Mouse (Mus musculus) cerebellum, adult (tissue): ENCODE results near the gene Ppp1r14c.
"Not testable (repeated sequence)": the region's sequence is repeated elsewhere in the genome, so short reads cannot be mapped to it uniquely, and the experiment has no call there.

Source experiments
- ATAC-seq: cut with Nextera tagmentation; 2 replicates; pipeline ENCODE4 v1.9.2; 2017; ENCODE audit warnings: mild to moderate bottlenecking, moderate library complexity, mixed read lengths; ENCODE audit not compliant: insufficient number of reproducible peaks, low FRiP score, low TSS enrichment

Ppp1r14c gene

DNA sequence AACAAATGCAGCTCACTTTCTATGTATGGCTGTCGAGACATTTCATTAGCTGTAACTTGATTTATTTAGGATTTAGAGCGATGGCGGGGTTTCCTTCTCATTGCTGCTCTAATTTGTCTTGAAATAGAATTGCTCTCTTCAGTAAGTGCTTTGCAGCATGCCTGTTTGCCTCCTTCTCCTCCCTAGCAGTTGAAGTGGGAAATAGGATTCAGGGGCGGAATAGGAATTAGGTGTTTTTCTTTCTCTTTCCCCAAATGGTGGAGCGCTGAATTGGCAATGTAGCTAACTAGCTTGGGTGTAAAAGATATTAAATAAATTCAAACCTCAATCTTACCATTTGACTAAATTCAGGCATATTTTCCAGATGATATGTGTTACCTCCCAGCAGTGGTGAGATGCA is 32.2 kb downstream of the Ppp1r14c start:
- ATAC-seq, result no peak

DNA sequence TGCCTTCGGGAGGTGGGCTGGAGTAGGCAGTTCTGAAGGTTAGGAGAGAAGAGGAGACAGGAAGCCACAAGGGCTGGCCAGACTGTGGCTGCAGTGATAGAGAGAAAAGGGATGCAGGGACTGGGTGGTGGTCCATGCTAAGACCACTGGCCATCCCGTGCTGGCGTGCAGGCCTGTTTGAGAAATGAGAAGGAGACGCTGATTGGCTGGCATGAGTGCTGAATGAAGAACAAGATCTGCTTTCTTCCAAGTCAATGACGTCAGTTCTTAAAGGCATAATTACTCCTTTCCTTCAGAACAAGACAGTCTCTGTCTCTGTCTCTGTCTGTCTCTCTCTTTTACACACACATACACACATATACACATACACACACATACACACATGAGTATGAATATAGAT is 36.4 kb downstream of the Ppp1r14c start:
- no peak for ATAC-seq

DNA sequence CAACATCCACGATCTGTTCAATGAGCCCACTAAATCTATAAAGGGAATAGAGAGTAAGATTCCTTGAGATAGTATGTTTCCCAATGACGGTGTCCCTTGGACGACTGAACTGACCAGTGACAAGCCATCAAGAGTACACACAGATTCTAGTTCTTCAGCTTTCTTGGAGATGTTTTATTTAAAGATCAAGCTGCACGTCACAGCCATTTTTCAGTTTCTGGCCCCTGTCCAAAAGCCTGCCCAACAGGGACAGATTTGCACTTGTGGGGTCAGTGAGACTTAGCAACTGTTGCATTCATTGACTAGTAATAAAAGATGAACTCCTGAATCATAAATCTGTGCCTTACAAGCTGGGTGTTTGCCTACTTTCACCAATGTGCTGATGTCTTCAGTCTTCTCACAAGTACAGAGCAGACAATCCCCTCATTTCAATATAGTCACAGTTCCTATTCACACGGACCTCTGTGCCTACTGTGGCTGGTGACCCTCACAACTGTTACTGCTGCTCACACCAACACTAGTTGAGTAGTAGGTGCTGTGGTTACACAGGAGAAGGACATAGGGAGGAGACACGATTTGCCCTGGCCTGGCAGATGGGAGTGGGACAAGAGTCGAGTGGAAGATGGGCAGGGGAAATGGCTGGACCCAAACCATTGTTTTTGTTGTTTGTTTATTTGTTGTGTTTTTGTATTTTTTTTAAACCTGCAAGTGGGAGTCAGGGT is 37.7 kb downstream of the Ppp1r14c start:
- no peak for ATAC-seq

DNA sequence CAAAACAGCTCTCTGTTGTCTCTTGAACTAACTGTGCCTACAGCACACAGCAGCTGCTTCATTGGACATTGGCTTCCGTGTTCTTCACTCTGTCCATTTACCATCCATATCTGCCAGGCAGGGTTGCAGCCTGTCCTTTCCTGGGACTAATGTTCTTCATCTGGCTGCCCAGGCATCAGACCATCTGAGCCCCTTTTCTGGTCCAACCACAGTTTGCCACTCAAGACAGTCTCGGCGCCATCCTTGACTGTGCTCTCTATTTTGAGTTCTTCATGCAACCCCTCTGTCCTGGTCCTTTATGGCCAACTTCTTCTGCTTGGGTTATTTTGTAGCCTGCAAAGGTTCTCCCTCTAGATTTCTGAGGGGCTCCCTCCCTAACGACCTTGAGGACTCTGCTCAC is 38.5 kb downstream of the Ppp1r14c start:
- ATAC-seq, result no peak

DNA sequence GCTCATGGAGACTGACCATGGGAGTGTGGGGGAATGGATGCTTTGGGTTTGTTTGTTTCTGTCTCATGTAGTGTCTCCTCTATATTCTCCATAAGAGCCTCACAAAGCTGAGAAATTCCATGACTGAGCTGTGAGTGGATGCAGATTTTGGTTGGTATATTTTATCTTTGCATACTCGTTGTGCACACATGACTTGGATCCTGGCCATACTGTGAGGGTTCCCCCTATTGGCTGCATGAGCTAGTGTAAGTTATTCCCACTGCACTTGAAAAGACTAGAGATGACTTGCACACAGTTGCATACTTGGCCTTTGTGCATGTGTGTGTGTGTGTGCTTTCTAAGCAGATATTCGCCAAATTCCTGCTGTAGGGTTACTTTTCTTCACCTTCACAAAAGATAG is 40.4 kb downstream of the Ppp1r14c start:
- ATAC-seq, result no peak

DNA sequence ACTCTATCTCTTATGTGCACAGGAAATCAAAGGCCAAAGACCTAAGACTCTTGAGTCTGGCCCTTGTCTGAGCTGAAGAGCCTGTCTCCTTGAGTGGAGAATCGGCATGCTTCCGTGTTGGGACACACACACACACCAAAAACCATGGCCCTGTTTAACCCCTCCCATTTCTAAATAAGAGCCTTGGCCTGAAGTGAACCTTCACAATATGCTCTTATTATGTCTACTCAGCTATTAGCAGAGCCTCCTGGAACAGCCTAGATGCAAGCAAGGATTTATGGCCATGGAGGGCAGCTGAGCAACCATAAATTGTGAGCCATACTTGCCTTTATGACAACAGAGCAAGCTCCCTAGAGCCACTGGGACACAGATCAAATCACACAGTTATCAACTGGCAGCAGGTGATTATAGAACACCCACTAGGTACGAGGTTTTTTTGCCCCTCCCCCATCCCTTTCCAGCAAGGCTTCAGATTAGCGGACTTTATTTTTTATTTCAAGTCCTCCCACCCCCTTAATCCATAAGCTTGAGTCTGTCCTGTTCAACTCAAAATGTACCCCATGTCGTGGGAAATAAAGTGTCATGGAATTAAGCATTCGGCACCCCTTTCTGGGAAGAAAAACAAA is 42.3 kb downstream of the Ppp1r14c start:
- ATAC-seq, result no peak

DNA sequence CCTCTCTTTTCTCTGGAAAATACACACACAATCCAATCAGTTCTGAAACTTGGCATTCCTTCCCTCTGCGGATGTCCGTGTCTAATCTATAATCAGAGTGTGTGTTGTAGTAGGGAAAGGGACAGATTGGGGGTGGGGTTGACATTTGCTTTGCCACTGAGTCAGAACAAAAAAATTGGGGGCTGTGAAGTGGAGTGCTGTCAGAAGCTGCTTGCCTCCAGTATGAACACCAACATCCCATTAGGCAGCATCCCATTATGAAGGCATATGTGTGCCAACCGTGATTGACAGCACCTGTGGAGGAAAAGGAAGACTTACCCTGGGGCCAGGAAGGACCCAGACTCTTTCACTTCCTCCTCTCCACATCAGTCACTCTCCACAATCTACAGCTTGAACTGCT is 42.8 kb downstream of the Ppp1r14c start:
- ATAC-seq, result no peak

DNA sequence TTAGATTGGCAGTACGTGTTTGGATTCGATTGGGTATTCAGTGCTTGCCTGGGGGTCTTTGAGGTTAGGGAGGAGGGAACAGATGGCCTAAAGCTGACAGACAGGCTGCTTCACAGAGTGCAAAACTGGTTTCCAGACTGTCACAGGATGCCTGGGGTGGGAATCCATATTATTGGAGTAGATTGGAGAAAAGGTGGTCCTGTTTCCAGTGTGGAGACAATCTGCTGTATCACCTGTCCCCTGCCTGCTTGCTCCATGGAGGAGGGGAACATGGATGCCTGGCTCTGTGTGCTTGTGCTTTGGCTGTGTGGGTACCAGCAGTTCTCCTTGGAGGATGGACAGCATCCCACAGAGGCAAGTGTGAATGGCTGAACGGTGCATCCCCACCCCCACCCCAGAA is 45.4 kb downstream of the Ppp1r14c start:
- ATAC-seq, result peak; percentile 45

DNA sequence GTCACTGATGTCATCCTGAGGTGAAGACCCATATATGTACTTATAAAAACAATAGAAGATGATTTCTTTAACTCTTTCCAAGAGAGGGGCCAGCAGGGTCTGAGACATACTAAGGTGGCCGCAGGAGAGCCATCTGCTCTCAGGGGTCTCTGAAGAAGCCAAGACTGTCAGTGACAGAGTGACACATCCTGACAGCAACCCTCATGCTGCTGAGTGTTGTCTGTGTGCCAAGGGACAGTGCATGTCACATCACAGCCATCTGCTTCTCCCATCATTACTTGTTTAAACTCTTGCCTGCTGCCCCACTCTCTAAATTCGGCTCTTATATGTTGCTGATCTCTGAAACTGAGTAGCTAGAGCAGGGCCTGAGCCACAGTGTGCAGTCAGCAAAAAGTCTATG is 45.8 kb downstream of the Ppp1r14c start:
- ATAC-seq, result no peak

DNA sequence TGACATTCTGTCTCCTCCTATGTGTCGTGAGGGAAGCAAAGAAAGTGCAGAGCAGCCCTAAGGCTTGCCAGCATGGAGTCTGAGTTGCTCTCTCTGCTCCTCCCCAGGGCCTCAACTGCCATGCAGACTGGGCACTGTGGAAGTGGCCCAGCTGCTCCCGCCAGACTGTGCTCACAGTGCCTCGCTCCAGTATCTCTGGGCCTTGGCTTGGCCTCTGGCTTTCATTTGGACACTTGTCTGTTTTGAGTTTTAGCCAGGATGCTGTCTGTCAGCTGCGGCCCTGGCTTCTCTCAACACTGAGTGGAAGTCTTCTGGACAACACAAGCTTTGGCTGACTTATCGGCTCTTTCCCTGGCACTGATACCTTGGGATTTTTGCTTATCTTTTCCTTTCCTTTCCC is 49.0 kb downstream of the Ppp1r14c start:
- peak; percentile 87 for ATAC-seq

DNA sequence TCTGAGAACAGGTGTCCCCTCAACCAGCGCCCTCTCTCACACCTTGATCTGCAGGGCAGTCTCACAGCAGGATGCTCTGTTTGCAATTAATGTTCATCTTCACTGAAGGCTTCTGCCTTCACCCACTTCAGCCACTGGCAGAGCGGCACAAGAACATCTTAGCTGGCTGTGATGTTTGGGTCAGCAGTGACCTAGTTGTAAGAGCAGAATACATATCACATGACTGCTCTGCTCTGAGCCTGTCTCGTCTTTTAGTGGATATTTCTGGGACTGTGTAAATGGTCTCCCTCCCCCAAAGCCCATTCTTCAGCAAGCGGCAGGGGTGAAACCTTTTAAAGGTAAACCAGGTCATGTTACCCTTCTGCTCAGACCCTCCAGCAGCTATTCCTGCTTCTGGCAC is 50.7 kb downstream of the Ppp1r14c start:
- no peak for ATAC-seq

DNA sequence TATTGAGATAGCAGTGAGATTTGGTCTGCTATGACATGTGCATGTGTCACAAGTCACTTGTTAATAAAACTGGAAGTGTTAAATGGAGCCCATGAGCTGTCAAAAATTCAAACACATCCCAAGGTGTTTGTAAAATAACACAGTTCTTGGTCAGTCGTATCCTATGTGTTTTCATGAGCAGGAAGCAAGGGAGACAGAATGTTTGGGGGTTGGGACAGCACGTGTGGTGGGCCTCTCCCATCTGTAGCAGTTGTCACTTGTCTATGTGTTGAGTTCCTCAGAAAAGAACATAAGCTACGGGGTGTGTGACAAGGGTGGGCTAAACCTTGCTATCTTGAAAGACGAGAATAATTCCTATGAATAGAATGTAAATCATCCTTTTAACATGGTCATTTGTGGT is 51.6 kb downstream of the Ppp1r14c start:
- ATAC-seq, result no peak

DNA sequence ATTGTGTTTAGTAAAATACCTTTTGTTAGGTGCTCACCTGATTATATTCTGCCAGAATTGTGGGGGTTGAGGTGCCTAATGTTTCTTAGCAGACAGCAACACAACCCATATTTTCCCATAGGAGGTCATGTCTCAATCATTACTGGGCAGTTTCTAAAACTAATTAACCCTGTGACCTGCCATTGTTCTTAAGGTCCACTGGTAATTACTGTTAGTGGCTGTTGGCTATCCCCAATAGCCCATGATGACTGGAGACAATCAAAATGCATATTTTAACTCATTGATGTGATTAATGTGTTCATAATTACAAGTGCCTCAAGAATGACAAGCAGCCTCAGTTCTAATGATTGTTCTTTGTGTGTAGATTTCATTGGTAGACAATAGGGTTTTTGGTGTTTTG is 58.2 kb downstream of the Ppp1r14c start:
- no peak for ATAC-seq

DNA sequence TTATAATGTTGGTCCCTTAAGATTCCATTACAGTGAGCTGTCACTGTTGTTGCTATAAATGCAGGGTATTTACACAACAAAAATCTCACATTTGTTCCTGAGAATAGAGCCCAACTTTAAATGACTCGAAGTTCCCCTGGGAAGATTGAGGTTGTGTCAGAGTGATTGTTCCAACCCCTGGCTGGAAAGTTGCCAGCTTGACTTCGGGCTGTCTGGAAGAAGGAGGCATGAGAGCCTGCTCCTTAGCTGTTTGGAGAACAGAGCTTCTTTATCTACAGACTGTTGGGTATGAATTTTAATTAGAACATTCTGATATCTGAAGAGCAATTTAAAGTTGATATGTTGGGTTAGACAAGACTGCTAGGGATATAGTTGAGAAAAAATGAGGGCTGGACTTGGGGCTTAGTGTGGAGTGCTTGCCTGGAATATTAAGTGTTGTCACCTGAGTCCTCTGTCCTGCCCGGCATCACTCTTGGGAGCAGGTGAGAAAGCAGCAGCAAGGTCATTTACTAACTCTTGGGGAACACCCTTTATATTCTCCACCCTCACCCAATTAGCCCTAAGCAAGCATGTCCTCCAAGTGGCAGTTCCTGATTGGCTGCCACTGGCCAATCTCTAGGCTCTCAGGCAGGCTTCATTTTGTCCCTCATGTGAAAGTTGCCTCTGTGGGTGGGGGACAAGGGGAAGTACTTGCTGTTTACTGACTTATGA is 62.0 kb downstream of the Ppp1r14c start:
- no peak for ATAC-seq

DNA sequence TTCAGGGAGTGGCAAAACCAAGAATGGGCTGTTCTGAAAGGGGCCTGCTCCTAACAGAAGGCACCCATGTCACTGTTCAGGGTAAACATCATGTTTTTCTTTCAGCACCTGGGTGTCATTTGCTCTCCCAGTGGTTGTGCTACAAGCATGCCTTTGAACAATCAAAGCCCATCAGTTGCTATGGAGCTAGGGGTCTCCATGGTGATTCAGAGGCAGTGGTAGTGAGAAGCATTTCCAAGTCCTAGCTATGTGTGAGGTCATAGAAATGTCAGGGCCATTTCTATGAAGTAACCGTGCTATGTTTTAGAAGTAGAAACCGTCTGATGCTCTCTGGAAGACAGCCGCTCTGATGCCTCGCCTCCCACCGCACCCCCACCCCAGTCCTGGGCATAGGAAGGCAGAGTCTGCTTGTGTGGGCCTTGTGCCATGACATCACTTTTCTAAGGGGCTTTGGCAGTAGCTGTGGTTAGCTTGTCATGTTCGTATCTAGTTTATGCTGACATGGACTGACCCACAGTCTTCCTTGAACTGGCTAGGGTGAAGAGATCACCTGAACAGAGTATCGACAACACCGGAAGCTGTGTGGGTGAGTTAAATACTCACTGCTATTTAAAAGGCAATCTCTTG is 69.1 kb downstream of the Ppp1r14c start:
- no peak for ATAC-seq

DNA sequence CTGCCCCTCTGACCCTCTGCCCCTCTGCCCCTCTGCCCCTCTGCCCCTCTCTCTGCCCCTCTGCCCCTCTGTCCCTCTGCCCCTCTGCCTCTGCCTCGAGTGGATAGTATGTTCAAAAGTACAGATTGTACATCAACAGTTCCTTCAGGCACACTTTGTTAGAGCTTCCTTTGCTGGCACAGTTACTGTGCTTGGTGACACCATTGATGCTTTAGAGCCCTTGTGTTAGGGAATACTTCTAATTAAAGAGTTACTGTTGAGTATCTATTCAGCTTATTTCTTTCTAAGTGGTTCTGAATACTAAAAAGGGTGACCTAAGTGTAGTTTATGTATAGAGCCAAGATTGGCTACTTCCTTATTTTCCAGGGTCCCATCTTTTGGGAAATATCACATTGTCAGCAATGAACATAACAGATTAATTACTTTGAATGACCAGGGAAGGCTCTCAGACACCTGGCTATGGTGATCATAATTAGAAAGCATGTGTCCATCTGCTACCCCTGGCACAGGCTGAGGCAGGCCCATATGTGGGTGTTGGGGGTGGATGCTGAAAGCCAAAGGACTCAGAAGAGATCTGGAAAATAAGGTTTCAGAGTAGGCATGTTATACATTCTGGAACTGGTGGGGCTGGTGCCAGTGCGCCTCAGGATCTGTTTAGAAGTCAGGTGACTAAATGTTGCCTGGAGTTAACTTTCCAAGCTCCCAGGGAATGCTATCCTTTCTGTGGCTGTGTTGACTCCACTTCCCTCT is 75.0 kb downstream of the Ppp1r14c start:
- peak; percentile 97 for ATAC-seq

DNA sequence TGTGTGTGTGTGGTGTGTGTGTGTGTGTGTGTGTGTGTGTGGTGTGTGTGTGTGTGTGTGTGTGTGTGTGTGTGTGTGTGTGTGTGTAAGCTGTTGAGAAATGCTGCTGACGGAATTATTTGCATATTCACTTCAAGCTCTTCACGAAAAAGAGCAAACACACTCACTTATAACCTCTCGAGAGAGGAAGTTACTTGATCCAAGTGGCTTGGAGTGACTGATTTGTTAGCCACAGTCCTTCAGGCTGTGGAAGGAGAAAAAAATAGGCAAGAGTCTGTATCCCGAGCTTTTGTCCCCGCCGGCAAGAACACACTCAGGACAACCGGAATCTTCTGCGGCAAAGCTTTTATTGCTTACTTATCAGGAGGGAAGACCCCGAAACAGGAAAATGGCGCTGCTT is 80.9 kb downstream of the Ppp1r14c start:
- ATAC-seq, result not testable (repeated sequence)

DNA sequence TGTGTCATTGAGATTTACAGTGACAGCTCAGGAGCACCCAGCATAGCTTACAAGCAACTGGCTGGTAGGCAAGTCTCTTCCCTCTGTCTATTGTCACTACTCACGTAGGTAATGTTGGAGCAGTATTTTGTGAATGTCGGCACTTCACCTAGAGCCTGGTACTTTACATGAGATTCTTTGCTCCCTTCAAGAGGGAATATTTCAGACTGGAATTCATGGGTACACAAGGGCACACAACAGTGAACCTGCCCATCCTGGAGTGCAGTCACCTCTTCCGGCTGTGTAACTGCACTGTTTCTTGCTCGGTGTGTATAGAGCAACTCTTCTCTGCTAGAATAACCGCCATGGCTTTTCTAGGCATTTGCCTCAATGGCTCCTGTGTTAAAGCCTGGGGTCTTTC is 82.8 kb downstream of the Ppp1r14c start:
- ATAC-seq, result no peak

DNA sequence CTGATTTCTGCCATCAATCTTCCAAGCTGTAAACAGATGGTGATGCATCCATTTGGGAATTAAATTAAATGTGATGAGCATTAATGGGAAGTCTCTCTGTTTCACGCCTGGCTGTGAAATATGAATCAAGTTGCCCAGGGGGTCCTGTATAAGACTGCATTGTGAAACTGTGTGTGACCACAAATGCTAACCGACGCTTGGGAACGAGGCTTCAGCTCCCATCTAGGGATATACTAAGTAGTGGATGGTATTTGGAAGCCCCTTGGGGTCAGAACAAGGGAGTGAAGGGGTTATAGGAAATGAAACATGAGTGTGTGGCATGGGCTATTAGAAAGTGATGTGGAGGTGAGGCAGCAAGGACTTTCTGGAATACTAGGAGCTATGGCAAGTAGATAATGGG is 86.1 kb downstream of the Ppp1r14c start:
- no peak for ATAC-seq

DNA sequence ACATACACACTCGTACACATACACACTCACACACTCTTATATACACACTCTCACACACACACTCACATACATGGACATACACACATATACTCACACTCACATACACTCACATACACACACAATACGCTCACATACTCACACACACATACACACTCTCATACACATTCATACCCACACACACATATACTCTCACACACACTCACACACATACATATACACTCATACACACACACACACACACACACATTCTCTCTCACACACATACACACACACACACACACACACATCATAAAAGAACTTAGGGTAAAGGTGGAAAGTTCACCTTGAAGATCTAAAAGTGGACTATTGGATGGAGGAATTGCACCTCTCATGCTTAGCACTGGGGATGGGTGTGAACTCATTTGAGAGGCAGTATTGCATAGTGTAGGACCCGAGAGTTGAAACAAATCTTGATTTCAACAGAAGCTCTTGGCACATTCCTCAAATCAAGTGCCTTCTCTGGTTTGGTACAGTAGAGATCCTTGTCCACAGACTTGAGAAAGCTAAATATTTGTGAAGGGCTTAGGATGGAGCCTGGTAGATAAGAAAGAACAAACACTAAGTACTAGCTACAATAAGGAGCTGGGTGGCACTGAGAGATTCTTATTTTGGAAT is 87.1 kb downstream of the Ppp1r14c start:
- ATAC-seq, result no peak
